Mouse (Mus musculus): ENCODE data around the gene Dnaja4.

Gene Dnaja4

DNA sequence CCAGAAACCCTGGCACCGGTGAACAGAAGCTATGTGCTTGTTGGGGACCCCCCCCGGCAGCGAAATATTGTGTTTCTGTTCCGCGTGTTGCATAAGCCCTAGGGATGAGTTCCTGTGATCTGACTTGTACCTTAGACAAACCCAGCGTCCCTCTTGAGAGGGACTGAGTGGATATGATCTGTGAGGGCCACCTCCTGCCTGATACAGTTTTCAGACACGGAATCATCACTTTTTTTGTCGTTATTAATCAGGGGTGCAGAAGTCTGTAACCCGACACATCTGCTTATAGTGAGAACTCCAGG is 1.5 kb downstream of the Dnaja4 start:
- DNase-seq, result no peak

GRCm38 (mm10) chr9:54700746-54701145 is 2.1 kb downstream of the Dnaja4 start:
- no peak for DNase-seq

DNA sequence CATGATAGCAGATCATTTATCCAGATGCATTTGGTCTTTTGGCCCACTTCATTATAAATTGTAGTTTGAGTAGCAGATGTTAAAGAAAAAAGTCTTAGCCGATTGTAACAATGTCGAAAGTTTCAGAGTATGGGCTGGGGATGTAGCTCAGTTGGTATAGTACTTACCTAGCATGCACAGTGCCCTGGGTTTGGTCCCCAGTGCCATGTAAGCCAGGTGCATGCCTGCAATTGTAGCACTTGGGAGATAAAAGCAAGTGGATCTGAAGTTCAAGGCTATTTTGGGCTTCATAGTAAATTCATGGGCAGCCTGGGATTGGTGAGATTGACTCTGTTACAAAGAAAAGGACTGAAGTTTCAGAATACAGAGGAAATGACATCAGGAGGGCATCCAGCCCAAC is 3.9 kb downstream of the Dnaja4 start:
- DNase-seq, result no peak

GRCm38 (mm10) chr9:54704361-54704760 is 5.7 kb downstream of the Dnaja4 start:
- no peak for DNase-seq

DNA sequence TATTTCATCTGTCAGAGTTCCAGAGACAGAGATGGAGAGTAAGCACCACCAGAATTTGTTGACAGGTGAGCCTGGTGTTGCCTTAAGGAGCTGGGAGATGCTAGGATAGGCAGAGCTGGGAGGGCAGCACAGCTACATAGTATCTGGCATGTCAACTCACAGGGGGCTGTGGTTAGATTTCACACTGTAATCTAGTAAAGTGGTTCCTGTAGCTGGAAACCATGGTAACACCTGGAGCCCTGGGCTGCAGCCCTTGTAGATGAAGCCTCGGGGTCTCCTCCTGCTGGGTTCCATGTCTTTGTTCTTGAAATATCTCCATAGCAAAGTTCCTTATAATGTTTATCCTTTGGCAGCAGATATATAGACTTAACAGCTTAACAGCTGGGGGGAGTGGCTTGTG is 6.9 kb downstream of the Dnaja4 start:
- DNase-seq, result no peak

DNA sequence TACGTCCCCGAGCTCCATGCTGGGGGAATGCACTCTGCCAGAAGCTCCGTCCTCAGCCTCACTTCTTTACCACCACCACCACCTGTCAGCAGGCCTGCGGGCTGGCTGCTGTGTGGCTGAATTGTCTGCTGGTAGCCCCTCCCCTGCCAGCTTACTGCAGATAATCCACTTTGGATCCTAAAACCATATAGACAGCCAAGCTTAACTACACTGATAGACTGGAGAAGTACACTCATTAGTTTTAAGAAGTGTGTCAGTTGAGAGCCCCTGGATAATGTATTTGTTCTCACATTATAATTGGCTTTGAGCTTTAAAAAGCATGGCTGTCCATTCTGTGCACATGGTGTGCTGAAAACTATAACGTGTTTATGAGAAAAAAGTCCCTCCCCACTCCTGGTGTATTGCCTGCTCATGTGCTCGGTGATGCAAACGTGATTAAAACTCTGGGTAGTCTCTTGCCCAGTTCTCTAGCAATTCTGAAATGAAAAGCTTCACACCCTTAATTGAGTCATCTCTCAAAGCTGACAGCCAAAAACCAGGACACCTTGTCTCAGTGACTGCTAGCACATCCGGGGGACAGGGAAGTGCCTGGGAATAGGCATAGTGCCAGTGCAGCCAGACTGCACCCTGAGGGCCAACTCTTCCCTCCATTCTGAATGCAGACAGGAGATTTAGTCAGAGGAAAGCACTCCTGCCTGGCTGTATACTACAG is 8.8 kb downstream of the Dnaja4 start:
- DNase-seq, result no peak

DNA sequence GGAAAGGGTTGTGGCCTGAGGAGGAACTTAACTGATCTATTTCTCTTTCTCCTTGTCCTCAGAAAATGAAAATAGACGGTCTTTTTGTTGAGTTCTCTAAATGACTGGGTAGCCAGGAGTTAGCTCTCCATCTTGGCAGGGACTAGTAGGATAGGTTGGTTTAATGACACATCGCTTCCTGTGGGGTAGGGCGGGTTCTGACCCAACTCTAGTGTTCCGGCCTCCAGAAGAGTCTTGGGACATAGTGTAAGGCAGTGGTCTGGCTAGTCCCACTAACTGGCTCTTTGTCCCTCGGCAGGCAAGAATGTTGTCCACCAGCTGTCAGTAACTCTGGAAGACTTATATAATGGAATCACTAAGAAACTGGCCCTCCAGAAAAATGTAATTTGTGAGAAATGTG is 9.4 kb downstream of the Dnaja4 start:
- DNase-seq, result no peak

DNA sequence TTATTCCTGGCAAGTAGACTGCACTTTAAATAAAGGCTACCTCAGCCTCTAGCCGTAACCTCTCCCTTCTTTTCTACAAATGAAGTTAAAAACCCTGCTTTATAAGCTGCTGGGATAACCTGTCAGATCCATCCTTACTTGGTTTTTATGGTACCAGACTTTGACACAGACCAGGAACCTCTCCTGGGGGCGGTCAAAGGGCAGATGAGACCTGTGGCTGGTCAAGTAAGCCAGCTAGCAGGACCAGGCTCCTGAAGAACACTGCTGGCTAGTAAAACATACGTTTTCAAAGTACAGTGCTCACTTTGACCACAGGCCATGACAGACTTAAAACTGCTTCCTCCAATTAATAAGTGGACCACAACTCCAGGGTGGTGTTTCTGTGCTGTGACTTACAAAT is 17.1 kb downstream of the Dnaja4 start:
- no peak for DNase-seq

DNA sequence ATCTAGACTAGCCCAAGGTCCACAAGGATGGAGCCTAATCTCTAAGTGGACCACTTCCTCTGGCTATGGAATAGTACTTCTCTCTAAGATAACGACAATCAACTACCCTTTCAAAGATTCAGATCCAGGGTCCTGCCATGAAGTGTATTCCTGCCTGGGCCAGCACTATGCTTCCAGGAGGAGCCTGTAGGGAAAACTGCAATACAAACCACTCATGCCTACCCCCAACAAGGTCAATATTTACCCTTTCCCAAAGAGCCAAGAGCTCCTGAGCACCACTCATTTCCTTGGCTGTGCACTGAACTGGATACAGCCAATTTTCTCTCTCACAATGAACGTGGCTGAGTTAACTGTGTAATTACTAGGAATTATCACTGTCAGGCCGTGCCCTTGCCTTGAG is 18.9 kb downstream of the Dnaja4 start:
- no peak for DNase-seq

- DNase-seq, result no peak
Observed at GRCm38 (mm10) chr9:54722156-54722555, 23.5 kb downstream of the Dnaja4 start.

- no peak for DNase-seq
Observed at GRCm38 (mm10) chr9:54722596-54722995, 23.9 kb downstream of the Dnaja4 start.

- no peak for DNase-seq
Observed at GRCm38 (mm10) chr9:54726315-54726714, 27.6 kb downstream of the Dnaja4 start.

GRCm38 (mm10) chr9:54732122-54732521 is 33.4 kb downstream of the Dnaja4 start:
- DNase-seq, result no peak

DNA sequence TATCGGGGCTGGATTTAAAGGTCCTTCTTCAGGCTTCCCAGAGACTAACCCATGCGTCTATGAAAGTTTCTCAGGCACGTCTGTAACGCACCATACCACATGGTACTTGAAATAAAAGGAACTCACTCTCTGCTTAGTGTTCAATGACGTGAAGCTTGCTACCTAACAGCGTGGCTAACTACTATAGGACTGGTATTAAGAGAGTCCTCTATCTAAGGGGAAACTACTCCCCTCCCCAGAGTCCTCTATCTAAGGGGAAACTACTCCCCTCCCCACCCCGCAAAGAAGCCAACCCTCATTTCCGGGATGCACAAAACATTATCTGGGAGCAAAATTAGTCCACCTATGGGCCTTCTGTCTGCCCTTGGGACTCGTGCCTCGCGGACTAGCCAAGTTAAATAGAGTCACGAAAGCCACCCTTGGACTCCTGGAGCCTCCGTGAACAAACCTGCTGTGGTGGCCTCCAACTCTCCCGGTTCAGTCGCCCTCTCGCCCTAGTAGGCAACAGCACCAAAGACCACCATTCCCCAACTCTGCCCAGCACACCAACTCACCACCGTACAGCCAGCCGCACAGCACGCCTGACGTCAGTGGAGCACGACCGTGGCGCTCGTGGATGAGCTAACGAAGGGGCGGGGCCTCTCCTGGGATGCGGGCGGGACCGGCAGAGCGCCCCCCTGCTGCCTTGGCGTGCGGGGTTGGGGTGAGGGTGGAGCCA is 35.4 kb downstream of the Dnaja4 start, which contains the start of gene Wdr61:
Gene Wdr61, minus strand, starts transcription at position 599 of the 718 bp plus-strand sequence.
- DNase-seq, result peak; percentile 95 to 99

GRCm38 (mm10) chr9:54734639-54735252 is 36.1 kb downstream of the Dnaja4 start:
- DNase-seq, result no peak

- peak in 1 of 2 experiments; percentile 54 for DNase-seq
Observed at GRCm38 (mm10) chr9:54736284-54736701, 37.6 kb downstream of the Dnaja4 start.

- no peak for DNase-seq
Observed at GRCm38 (mm10) chr9:54738376-54738775, 39.7 kb downstream of the Dnaja4 start.

DNA sequence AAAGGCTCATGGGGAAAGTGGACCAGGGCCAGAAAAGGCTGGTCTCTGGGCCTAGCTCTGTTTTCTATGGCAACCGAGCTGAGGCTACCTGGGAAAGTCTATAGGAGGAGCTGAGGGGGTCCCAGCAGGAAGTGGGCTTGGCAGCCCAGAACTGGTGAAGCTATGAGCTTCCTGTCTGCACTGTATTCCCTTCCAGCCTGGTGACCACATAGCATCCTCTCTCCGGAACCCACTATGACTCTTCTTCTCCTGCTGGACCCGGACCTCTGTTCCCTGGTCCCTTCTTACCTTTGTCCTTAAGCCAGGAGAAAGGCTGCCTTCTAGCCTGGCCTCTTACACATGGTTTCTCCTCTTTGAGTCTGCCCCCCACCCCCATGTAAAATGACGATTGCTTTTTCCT is 45.2 kb downstream of the Dnaja4 start:
- DNase-seq, result no peak

GRCm38 (mm10) chr9:54745740-54746370 is 47.2 kb downstream of the Dnaja4 start:
- no peak for DNase-seq

- no peak for DNase-seq
Observed at GRCm38 (mm10) chr9:54750215-54750981, 51.7 kb downstream of the Dnaja4 start.

- DNase-seq, result no peak
Observed at GRCm38 (mm10) chr9:54751684-54752083, 53.0 kb downstream of the Dnaja4 start.

DNA sequence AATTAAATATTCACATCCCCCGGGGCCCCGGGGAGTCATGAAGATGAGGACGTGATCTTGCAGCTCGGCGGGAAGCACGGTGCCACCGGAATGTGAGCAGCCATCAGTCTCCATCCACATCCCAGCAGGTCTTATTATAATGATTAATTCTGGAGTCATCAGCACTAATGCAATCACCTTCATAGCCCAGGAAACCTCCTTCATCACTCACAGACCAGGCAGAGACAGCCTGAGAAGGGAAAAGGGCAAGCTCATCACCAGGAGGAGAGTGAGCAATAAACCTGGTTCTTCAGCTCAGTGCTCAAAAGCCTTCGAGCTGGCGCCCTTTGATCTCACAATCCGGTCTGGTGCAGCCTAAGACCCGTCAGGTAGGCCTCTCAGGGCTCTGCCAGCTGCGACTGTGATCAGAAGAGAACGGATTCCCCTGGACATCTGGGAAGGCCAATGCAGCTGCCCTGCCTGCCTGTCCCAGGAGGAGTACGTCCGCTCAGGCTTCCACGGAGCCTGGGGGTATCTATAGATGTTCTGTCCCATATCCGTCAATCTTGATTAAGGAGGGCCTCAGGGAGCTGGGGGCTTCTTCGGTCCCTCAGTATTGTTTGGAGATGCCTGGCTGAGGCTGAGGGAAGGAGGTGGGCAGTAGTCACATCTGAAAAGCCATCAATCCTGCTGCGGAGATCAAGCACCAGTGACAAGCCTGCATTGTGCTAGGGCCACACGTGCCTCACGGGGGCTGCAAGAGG is 53.7 kb downstream of the Dnaja4 start:
- no peak for DNase-seq

Measured in spleen, adult 18-20 months (tissue).